Mouse (Mus musculus) limb, embryonic 12.5 days (tissue): Measurements from ENCODE around the gene Tns2. TPM values are rescaled to one million over a fixed set of nuclear protein-coding genes. Genes with fewer than 3 reads are reported as not detected.

ENCODE experiments used
- ATAC-seq: fragments of 200-750 bp; cut with Nextera tagmentation; 2 replicates; pipeline ENCODE4 v1.8.0; 2017; ENCODE audit warnings: low read depth, moderate TSS enrichment; ENCODE audit not compliant: insufficient number of reproducible peaks, insufficient read depth, low FRiP score, low TSS enrichment
- H3K27ac ChIP-seq: fragments of 300-500 bp; sonication (generic); 2 replicates; pipeline ENCODE4 v1.5.1; 2016; ENCODE audit warnings: mild to moderate bottlenecking, moderate library complexity
- H3K27me3 ChIP-seq: fragments of 300-500 bp; sonication (generic); 2 replicates; pipeline ENCODE4 v1.6.1; 2016; ENCODE audit warnings: mild to moderate bottlenecking, moderate library complexity
- H3K36me3 ChIP-seq: fragments of 300-500 bp; sonication (generic); 2 replicates; pipeline ENCODE4 v1.6.1; 2016; ENCODE audit warnings: mild to moderate bottlenecking, moderate library complexity
- H3K4me1 ChIP-seq: fragments of 300-500 bp; sonication (generic); replicated peaks from 2 replicates; pipeline ENCODE4 v1.6.1; 2016
- H3K4me2 ChIP-seq: fragments of 300-500 bp; sonication (generic); 2 replicates; pipeline ENCODE4 v1.6.1; 2016; ENCODE audit warnings: mild to moderate bottlenecking, moderate library complexity
- H3K4me3 ChIP-seq: fragments of 300-500 bp; sonication (generic); replicated peaks from 2 replicates; pipeline ENCODE4 v1.5.1; 2016; ENCODE audit warnings: mild to moderate bottlenecking
- H3K9ac ChIP-seq: fragments of 300-500 bp; sonication (generic); replicated peaks from 2 replicates; pipeline ENCODE4 v1.6.1; 2016; ENCODE audit warnings: mild to moderate bottlenecking, moderate library complexity
- H3K9me3 ChIP-seq: fragments of 300-500 bp; sonication (generic); 2 replicates; pipeline ENCODE4 v1.6.1; 2016; ENCODE audit warnings: mild to moderate bottlenecking, moderate library complexity
- WGBS: fragments of 180-500 bp; shearing (Covaris S2); methylation state at CpG from one replicate; pipeline ENCODE4 v1.1.7; 2016; 5-methylcytosine and 5-hydroxymethylcytosine counted together
- polyA plus RNA-seq: library from polyadenylated mRNA; unstranded; fragments of >200 nt; fragmentation: Nextera tagmentation; extraction: Ambion mirVana; gene quantifications from 2 replicates; pipeline ENCODE4 v1.2.1, GENCODE M21; 2016

The Tns2 gene
- polyA plus RNA-seq, 1 experiment from 2014 or later, result 16.6 TPM

DNA sequence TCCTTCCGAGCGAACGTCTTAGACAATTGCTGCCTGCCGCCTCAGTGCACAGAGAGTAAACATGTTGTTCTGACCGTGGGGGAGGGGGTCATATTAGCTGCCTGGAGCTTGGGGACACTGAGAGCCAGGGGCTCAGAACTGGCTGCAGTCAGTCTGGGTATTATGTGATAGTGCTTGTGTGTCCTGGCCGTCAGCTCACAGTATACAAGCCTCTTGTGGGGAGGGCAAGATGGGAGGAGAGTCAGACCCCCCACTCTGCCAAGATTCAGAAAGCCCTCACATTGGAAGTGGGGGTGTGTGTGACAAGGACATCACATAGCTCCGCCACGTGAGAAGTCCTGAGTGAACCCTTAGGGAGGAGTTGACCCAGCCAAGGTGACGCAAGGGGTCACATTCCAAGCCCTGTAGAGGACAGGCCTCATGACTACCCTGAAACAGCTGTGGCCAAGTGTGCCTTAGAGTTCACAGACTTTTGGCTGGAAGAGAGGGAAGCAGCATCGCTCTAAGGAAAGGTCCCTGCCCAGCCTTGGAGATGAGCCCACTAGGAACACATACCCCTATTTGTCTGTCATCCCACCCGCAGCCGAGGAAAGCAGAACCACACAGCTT is 3.8 kb downstream of the Tns2 start:
- H3K9ac ChIP-seq, result 0 out of 2 replicates have a peak overlapping the region, but pooled peaks have one; percentile 59
- H3K4me1 ChIP-seq, result peaks cover 97% of the 10 kb centered on the region

DNA sequence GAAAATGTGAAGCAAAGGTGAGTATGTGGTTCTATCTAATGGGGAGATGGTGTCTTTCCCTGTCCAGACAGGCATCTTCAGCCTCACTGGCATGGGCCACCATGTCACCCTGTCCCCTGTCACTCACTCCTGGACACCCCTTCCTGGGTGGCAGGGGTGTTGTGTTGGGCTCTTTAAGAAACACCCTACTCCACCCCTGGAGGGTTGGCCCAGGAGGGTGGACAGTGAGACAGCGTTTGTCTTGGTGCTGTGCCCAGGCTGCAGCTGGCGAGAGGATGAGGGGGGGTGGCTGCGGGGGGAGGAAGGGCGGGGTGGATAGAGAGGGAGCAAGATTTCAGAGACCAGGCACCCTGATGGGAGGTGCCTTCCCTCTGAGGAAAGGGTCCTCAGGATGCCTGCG is 5.1 kb downstream of the Tns2 start:
- no peaks in the 10 kb centered on the region for H3K9me3 ChIP-seq
- peak overlapping the region; percentile 68 for H3K4me2 ChIP-seq
- peaks cover 22% of the 10 kb centered on the region for H3K36me3 ChIP-seq
- ATAC-seq, result no peak
- peaks cover 88% of the 10 kb centered on the region for H3K4me1 ChIP-seq
- H3K9ac ChIP-seq, result 0 out of 2 replicates have a peak overlapping the region, but pooled peaks have one; percentile 3
- peaks cover 22% of the 10 kb centered on the region for H3K27me3 ChIP-seq
- no peak overlapping the region for H3K4me3 ChIP-seq
- peak overlapping the region; percentile 60 for H3K27ac ChIP-seq
- WGBS, result 67% methylated on average over 5 of the region's 5 CpGs

More for the DNA sequence above, 3.8 kb downstream of the Tns2 start:
- Histone ChIP-seq H3K27me3 (peaks cover 22% of the 10 kb centered on the region), H3K36me3 (peaks cover 10% of the 10 kb centered on the region; the same call in 1 of the 2 replicates), H3K4me3 (peak overlapping the region; percentile 58), H3K4me2 (peak overlapping the region; percentile 89), H3K9me3 (no peaks in the 10 kb centered on the region), H3K27ac (peak overlapping the region; percentile 93)
- no peak for ATAC-seq
- WGBS, result 18% methylated on average over 12 of the region's 12 CpGs

DNA sequence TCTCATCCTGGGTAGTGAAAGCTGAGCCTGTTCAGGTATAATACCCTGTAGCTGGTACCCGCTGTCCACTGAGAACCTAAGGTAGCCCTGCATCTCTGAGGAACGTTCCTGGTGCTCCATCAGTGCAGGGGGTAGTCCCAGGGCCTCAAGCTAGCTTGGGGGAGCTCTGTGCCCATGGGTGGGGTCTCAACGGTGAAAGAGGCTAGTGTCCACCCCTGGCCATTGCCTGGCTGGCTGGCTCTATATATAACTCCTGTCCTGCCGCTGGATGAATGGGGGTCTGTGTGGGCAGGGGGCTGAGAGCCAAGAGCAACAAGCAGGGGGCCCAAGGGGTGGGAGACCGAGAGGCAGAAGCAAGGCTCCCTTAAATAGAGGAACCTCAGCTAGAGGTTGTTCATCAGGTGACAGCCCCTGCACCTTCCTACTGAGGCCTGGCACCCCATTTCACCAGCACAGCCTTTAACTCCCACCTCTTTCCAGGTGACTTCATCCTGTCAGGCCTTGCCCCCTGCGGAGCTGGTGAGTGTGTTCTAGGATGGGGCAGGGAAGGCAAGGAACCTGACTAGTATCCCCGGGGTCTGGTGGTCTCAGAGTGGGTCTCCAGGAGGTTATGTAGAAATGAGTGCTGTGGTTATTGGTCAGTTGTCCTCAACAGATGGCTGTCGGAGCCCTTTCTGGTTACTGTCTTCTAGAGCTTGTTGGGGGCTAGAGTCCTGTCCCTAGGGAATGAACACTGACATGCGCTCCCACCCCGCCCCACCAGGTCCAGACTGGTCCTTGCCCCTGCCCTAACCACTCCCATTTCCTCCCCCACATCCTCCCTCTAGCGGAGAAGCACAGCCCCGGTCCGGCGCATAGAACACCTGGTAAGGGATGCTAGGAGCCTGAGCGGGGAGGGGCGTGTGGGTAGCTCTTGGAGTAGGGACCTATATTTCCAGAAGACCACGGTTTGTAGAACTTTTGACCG is 5.8 kb downstream of the Tns2 start:
- H3K27me3 ChIP-seq, result peaks cover 22% of the 10 kb centered on the region
- peaks cover 29% of the 10 kb centered on the region for H3K36me3 ChIP-seq
- H3K4me1 ChIP-seq, result peaks cover 81% of the 10 kb centered on the region
- H3K9me3 ChIP-seq, result no peaks in the 10 kb centered on the region
- peak overlapping the region; percentile 55; the same call in 1 of the 2 replicates for H3K9ac ChIP-seq
- peak overlapping the region; percentile 68 for H3K4me2 ChIP-seq
- no peak for ATAC-seq
- H3K27ac ChIP-seq, result peak overlapping the region; percentile 73
- 25% methylated on average over 18 of the region's 18 CpGs for WGBS
- peak overlapping the region; percentile 41 for H3K4me3 ChIP-seq

DNA sequence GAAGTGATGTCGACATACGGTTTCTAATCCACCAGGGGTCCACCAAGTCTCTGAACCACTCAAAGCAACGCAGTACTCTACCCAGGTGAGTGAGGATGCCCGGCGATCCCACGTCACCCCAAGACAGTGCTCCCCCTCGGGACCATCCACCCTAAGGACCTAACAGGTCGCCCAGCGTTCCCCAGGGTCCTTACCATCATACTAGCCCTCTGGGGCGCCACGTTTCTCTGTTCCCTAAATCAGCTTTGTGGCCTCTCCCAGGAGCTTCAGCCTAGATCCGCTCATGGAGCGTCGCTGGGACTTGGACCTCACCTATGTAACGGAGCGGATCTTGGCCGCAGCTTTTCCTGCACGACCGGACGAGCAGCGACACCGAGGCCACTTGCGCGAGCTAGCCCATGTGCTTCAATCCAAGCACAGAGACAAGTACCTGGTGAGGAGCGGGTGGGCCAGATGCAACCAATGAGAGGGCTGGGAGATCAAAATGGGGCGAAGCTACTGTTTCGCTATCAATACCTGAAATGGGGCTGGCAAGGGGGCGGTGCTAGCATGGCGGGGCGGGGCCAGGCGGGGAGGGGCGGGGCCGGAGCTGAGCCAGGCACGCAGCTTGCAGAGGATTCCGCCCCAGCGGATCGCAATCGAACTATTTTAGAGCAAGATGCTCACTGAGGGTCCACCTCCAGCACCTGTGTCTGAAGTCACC is 6.7 kb downstream of the Tns2 start:
- Histone ChIP-seq H3K4me2 (peak overlapping the region; percentile 68), H3K4me3 (peak overlapping the region; percentile 41), H3K9me3 (no peaks in the 10 kb centered on the region), H3K27me3 (peaks cover 22% of the 10 kb centered on the region), H3K27ac (peak overlapping the region; percentile 56), H3K36me3 (peaks cover 38% of the 10 kb centered on the region), H3K4me1 (peaks cover 72% of the 10 kb centered on the region), H3K9ac (peak overlapping the region; percentile 55)
- no peak for ATAC-seq
- WGBS, result 7% methylated on average over 38 of the region's 38 CpGs

DNA sequence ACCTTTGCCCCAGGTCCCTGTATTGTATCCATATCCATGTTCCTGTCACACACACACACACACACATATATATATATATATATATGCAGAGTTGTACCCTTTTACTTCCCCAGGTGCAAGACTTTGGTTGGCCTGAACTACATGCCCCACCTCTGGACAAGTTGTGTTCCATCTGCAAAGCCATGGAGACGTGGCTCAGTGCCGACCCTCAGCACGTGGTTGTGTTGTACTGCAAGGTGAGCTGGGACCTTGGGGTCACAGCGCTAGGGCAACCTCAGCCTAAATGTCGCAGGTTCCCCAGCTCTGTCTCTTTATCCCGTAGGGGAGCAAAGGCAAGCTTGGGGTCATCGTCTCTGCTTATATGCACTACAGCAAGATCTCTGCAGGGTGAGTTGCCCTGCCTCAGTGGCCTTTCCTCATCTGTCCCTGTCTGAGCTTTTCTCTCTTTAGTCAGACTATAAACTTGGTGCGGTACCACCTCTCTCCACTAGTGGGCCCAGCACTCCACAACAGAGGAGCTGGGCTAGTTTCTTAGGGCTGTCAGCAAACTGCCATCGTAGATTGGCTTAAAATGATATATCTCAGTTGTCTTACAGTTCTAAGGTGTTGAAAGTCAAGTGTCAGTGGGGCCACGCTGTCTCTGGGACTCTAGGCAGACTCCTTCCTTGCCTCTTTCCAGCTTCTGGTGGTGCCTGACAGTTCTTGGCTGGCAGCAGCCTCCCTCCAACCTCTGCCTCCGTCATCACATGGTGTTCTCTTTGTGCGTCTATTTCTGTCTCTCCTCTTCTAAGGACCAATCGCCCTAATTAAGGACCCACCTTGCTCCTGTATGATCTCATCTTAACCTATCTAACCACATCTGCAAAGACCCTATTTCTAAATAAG is 7.7 kb downstream of the Tns2 start:
- H3K9ac ChIP-seq, result no peak overlapping the region
- no peak overlapping the region for H3K27ac ChIP-seq
- H3K4me3 ChIP-seq, result peak overlapping the region; percentile 41; the same call in 1 of the 2 replicates
- peaks cover 62% of the 10 kb centered on the region for H3K4me1 ChIP-seq
- H3K27me3 ChIP-seq, result peaks cover 22% of the 10 kb centered on the region
- H3K36me3 ChIP-seq, result peaks cover 48% of the 10 kb centered on the region
- peak overlapping the region; percentile 68 for H3K4me2 ChIP-seq
- WGBS, result 42% methylated on average over 13 of the region's 13 CpGs
- no peak for ATAC-seq
- no peaks in the 10 kb centered on the region for H3K9me3 ChIP-seq

DNA sequence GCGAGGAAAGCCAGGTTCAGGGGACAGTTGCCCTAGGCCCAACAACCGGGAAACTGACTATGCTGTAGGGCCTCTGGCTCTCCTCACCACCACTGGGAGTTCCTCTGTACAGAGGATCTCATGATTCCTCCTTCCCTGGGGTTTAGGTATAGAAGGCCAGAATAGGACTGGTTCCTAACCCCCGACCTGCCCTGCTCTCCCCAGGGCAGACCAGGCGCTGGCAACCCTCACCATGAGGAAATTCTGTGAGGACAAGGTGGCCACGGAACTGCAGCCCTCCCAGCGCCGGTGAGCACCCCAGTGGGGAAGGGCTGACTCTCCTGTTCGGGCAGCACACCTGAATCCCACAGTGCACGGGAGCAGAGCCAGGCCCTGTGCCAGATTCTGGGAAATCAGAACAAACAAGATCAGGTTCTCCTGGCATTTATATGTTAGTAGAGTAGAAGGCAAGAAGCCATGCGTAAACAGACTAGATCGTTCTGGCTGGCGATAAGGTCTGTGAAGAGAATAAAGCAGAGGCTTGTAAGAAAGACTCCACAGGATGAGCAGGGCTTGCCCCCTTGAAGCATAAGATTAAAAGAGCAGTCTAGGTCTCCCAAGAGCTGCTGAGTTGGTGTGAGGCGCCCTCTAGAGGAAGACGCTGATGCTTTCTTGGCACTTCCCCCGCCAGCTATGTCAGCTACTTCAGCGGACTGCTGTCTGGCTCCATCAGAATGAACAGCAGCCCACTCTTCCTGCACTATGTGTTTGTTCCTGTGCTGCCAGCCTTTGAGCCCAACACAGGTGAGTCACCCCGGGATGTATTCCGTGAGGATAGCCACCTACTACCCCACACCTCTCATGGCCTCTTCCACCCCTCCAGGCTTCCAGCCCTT is 8.7 kb downstream of the Tns2 start:
- WGBS, result 57% methylated on average over 18 of the region's 18 CpGs
- H3K36me3 ChIP-seq, result peaks cover 56% of the 10 kb centered on the region
- H3K27me3 ChIP-seq, result peaks cover 22% of the 10 kb centered on the region
- 0 out of 2 replicates have a peak overlapping the region, but pooled peaks have one; percentile 7 for H3K4me2 ChIP-seq
- H3K9ac ChIP-seq, result no peak overlapping the region; the same call in 1 of the 2 replicates
- H3K9me3 ChIP-seq, result no peaks in the 10 kb centered on the region
- ATAC-seq, result no peak
- no peak overlapping the region for H3K4me3 ChIP-seq
- H3K27ac ChIP-seq, result no peak overlapping the region
- peaks cover 53% of the 10 kb centered on the region for H3K4me1 ChIP-seq

DNA sequence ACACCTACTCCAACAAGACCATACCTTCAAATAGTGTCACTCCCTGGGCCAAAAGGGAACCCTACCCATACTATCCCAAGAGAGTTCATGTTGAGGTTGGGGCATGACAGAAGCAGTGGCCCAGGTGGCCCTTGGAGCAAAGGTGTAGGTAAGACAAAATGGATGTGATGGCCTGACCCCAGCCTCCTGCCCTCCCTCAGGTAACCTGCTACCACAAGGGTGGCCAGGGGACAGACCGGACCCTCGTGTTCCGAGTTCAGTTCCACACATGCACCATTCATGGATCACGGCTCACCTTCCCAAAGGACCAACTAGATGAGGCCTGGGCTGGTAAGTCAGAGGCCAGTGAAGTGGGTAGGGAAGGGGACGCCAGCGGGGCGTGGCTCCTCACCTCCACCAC is 10.1 kb downstream of the Tns2 start:
- H3K4me1 ChIP-seq, result peaks cover 39% of the 10 kb centered on the region

DNA sequence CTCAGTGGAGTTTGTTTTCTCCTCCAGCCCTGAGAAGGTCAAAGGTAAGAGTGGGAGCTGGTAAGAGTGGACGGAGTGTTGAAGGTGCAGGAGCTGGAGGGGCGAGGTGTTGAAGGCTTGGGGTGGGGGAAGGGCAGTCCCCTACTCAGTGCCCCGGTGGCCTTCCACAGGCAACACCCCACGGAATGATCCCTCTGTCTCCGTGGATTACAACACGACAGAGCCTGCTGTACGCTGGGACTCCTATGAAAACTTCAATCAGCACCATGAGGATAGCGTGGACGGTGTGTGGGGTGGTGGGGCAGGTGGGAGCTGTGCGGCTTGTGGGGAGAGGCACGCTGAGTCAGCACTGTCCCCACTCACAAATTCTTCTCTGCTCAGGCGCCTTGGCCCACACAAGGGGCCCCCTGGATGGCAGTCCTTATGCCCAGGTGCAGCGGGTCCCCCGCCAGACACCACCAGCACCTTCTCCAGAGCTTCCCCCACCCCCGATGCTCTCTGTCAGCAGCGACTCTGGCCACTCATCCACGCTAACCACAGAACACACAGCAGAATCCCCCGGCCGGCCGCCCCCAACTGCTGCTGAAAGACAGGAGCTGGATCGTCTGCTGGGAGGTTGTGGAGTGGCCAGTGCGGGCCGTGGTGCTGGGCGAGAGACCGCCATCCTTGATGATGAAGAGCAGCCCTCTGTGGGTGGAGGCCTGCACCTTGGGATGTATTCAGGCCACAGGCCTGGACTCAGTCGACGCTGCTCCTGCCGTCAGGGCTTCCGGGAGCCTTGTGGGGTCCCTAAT is 10.7 kb downstream of the Tns2 start:
- WGBS, result 78% methylated on average over 29 of the region's 29 CpGs
- no peaks in the 10 kb centered on the region for H3K9me3 ChIP-seq
- H3K9ac ChIP-seq, result no peak overlapping the region
- H3K4me2 ChIP-seq, result no peak overlapping the region
- ATAC-seq, result no peak
- no peak overlapping the region for H3K4me3 ChIP-seq
- peaks cover 16% of the 10 kb centered on the region for H3K27me3 ChIP-seq
- peaks cover 33% of the 10 kb centered on the region for H3K4me1 ChIP-seq
- peaks cover 74% of the 10 kb centered on the region for H3K36me3 ChIP-seq
- H3K27ac ChIP-seq, result no peak overlapping the region

More for the DNA sequence above, 10.1 kb downstream of the Tns2 start:
- Histone ChIP-seq H3K4me2 (no peak overlapping the region), H3K9ac (no peak overlapping the region), H3K27me3 (peaks cover 22% of the 10 kb centered on the region), H3K36me3 (peaks cover 68% of the 10 kb centered on the region), H3K4me3 (no peak overlapping the region), H3K27ac (no peak overlapping the region), H3K9me3 (no peaks in the 10 kb centered on the region)
- 95% methylated on average over 7 of the region's 7 CpGs for WGBS
- no peak for ATAC-seq

DNA sequence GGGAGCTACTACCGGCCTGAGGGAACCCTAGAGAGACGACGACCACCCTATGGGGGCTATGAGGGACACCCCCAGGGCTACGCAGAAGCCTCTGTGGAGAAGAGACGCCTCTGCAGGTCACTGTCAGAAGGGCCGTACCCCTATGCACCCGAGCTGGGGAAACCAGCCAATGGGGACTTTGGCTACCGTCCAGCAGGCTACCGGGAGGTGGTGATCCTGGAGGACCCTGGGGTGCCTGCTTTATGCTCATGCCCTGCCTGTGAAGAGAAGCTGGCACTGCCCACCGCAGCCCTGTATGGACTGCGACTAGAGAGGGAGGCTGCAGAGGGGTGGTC is 11.2 kb downstream of the Tns2 start:
- Histone ChIP-seq H3K27ac (no peak overlapping the region), H3K9me3 (no peaks in the 10 kb centered on the region), H3K9ac (no peak overlapping the region), H3K4me2 (no peak overlapping the region), H3K4me1 (peaks cover 27% of the 10 kb centered on the region), H3K4me3 (no peak overlapping the region), H3K36me3 (peaks cover 80% of the 10 kb centered on the region), H3K27me3 (peaks cover 10% of the 10 kb centered on the region)
- WGBS, result 89% methylated on average over 11 of the region's 11 CpGs
- no peak for ATAC-seq
